In the genomic region with DNA sequence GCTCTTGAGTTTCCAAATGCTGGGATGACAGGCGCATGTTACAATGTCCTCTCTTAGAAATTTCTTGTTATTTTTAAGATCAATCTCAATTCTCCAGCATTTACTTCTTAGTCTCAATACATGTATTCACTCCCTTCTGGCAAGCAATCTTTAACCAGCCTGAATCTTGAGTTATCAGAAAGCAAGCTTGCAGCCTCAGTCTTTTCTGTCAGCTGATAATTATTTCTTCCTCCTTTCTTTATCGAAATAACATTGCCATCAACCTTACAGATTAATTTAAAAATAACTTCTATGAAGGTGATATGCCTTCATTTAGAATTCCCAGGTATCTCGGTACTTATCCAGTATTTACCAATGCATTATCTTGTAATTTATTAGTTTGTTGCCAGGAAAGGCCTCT, we compare ENCODE assay signal across 7 mouse cellular contexts. TPM values are rescaled to one million over a fixed set of nuclear protein-coding genes. Genes with fewer than 3 reads are reported as not detected.
DNase-seq lines count a peak whose midpoint lies in the region; ATAC-seq and TF ChIP-seq lines count a peak whose summit lies in the region.

No protein-coding gene starts in this region.

- no peak for TF ChIP-seq EP300 in lung, postnatal 0 days (IDR thresholded peaks at IDR 0.05)

- H3K9me3 ChIP-seq in lung, postnatal 0 days (ENCODE audit: low read length): no peaks in the 10 kb centered on the region
- no peaks in the 10 kb centered on the region for H3K9me3 ChIP-seq in forebrain, embryonic 16.5 days (ENCODE audit: control insufficient read depth, low read length)
- no peaks in the 10 kb centered on the region for H3K9me3 ChIP-seq in liver, embryonic 13.5 days (replicated peaks)

- 0 out of 2 replicates have a peak overlapping the region, but pooled peaks have one; percentile 94 for H3K9ac ChIP-seq in lung, postnatal 0 days (replicated peaks; ENCODE audit: low read depth)
- H3K9ac ChIP-seq in forebrain, embryonic 16.5 days (replicated peaks; ENCODE audit: low read depth, low read length): peak overlapping the region; percentile 92
- H3K9ac ChIP-seq in liver, embryonic 13.5 days: peak overlapping the region; percentile 100

- peak overlapping the region; percentile 96 for H3K4me3 ChIP-seq in lung, postnatal 0 days (ENCODE audit: low read depth, low read length)
- peak overlapping the region; percentile 96; the same call in 1 of the 2 replicates for H3K4me3 ChIP-seq in forebrain, embryonic 16.5 days (replicated peaks; ENCODE audit: low read length)
- peak overlapping the region; percentile 100 for H3K4me3 ChIP-seq in liver, embryonic 13.5 days (replicated peaks)

- H3K27me3 ChIP-seq in lung, postnatal 0 days (replicated peaks; ENCODE audit: insufficient read depth, low read length): no peaks in the 10 kb centered on the region
- no peaks in the 10 kb centered on the region for H3K27me3 ChIP-seq in forebrain, embryonic 16.5 days (replicated peaks; ENCODE audit: control insufficient read depth, insufficient read depth, low read length)
- H3K27me3 ChIP-seq in liver, embryonic 13.5 days: no peaks in the 10 kb centered on the region

- H3K4me2 ChIP-seq in lung, postnatal 0 days (replicated peaks; ENCODE audit: low read depth, low read length): peak overlapping the region; percentile 81
- peak overlapping the region; percentile 63 for H3K4me2 ChIP-seq in forebrain, embryonic 16.5 days (ENCODE audit: low read length)
- H3K4me2 ChIP-seq in liver, embryonic 13.5 days: peak overlapping the region; percentile 76

- no peaks in the 10 kb centered on the region for H3K36me3 ChIP-seq in lung, postnatal 0 days (ENCODE audit: insufficient read depth, low read length)
- H3K36me3 ChIP-seq in forebrain, embryonic 16.5 days (ENCODE audit: control insufficient read depth, insufficient read depth): no peaks in the 10 kb centered on the region
- no peaks in the 10 kb centered on the region for H3K36me3 ChIP-seq in liver, embryonic 13.5 days

- no peak for TF ChIP-seq CTCF in lung, postnatal 0 days (IDR thresholded peaks at IDR 0.05)

- peak overlapping the region; percentile 98 for H3K27ac ChIP-seq in lung, postnatal 0 days (ENCODE audit: low read length)
- H3K27ac ChIP-seq in forebrain, embryonic 16.5 days (ENCODE audit: low read length): no peak overlapping the region
- peak overlapping the region; percentile 95 for H3K27ac ChIP-seq in liver, embryonic 13.5 days

- H3K4me1 ChIP-seq in lung, postnatal 0 days (ENCODE audit: insufficient read depth, low read depth, low read length): 0 out of 2 replicates have a peak, but pooled peaks cover 4% of the 10 kb centered on the region
- H3K4me1 ChIP-seq in forebrain, embryonic 16.5 days (replicated peaks; ENCODE audit: control insufficient read depth, insufficient read depth, low read length): peaks cover 14% of the 10 kb centered on the region
- H3K4me1 ChIP-seq in liver, embryonic 13.5 days (replicated peaks): peaks cover 36% of the 10 kb centered on the region

- no peak for ATAC-seq in lung, postnatal 0 days
- no peak for ATAC-seq in forebrain, embryonic 16.5 days
- no peak for ATAC-seq in liver, embryonic 13.5 days (ENCODE audit: low read depth)

- WGBS in lung, postnatal 0 days: 66% methylated on average over 3 of the region's 3 CpGs
- WGBS in forebrain, embryonic 16.5 days: 80% methylated on average over 3 of the region's 3 CpGs
- 58% methylated on average over 3 of the region's 3 CpGs for WGBS in liver, embryonic 13.5 days (ENCODE audit: insufficient replicate concordance)

- no peak for DNase-seq in lung, postnatal 0 days (ENCODE audit: low spot score)
- no peak for DNase-seq in lung, adult 18-20 months
- DNase-seq in liver, embryonic 13.5 days: no peak
- DNase-seq in frontal cortex, adult 2 months (ENCODE audit: extremely low spot score in 1 of 2, low spot score in 1 of 2): no peak
- no peak for DNase-seq in retina, embryonic 14.5 days (ENCODE audit: low spot score)
- DNase-seq in adrenal gland, adult 8-10 months: no peak

RNA-seq across cellular contexts. Expression of gene Psme4, which starts 0.7 kb away (rescaled TPM):
- polyA plus RNA-seq in lung, postnatal 0 days (2015; fragmentation: Nextera tagmentation; extraction: Ambion mirVana): 14.3 and 14.6 TPM in 2 replicates
- 17.2 and 17.6 TPM in 2 replicates for polyA plus RNA-seq in forebrain, embryonic 16.5 days (2015; fragmentation: Nextera tagmentation; extraction: Ambion mirVana)
- 10.7 and 10.9 TPM in 2 replicates for polyA plus RNA-seq in liver, embryonic 13.5 days (2015; fragmentation: Nextera tagmentation; extraction: Ambion mirVana)
- polyA plus RNA-seq in frontal cortex, adult 2 months (2012; rRNA removed): 36.0 and 38.2 TPM in 2 replicates
- total RNA-seq in adrenal gland, adult 8-10 months (2022): 10 to 100 TPM; 61.4 to 65.9 (median 63.5) TPM
